Mouse (Mus musculus): ENCODE results near the gene Dntt. TPM values are rescaled to one million over a fixed set of nuclear protein-coding genes. Genes with fewer than 3 reads are reported as not detected.

Gene Dntt
- polyA plus RNA-seq, 1 experiment from 2014 or later: 0.17 TPM

DNA sequence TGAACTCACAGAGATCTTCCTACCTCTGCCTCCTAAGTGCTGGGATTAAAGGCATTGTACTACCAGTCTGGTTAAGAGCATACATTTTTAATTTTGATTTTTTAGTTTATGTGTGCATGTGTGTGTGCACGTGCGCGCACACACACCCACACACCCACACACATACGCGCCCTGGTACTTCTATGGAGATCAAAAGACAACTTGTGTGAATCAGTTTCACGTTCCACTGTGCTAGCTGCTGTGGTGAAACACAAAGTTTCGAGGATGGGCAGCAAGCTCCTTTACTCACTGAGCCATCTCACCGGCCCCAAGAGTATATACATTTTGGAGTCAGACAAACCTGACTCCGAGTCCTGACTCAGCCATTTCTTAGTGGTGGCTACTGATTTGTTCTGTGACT lies 1.5 kb upstream of the Dntt start:
- 93% methylated on average over 9 of the region's 9 CpGs for WGBS
- ATAC-seq (replicated peaks; ENCODE audit: low FRiP score, low read depth) (no peak), DNase-seq (ENCODE audit: low spot score) (no peak)
- no peak for TF ChIP-seq CTCF (IDR thresholded peaks at IDR 0.05; ENCODE audit: low read depth)
- H3K27me3 ChIP-seq (ENCODE audit: insufficient read depth, low read length): no peaks in the 10 kb centered on the region
- no peak overlapping the region for H3K4me3 ChIP-seq (replicated peaks; ENCODE audit: low read depth, low read length)
- no peaks in the 10 kb centered on the region for H3K36me3 ChIP-seq (ENCODE audit: insufficient read depth, low read length)
- H3K4me2 ChIP-seq (ENCODE audit: low read length): no peak overlapping the region
- no peak overlapping the region for H3K27ac ChIP-seq
- H3K9ac ChIP-seq (ENCODE audit: low read depth, low read length): no peak overlapping the region
- no peaks in the 10 kb centered on the region for H3K4me1 ChIP-seq (replicated peaks; ENCODE audit: insufficient read depth, low read length)
- H3K9me3 ChIP-seq (replicated peaks; ENCODE audit: low read length): no peaks in the 10 kb centered on the region

DNA sequence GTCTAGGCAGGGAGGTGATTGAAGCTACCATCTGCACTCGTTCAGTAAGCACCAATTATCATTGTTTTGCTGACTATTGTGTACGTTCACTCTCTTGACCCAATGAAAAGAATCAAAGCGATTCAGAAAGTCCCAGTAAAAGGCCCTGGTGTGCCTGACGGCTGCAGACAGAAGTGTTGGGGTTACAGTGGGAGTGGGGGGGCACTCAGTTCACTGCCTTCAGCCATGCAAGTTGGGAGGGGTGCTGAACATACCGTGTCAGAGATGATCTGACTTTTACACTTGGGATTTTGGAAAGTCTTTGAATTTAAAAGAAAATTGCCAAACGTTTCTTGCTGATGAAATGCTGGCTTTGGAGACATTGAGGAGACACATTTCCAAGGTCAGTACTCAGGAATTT lies 1.1 kb downstream of the Dntt start:
- Histone ChIP-seq H3K9me3 (replicated peaks; ENCODE audit: low read length) (no peaks in the 10 kb centered on the region), H3K4me3 (replicated peaks; ENCODE audit: low read depth, low read length) (no peak overlapping the region), H3K36me3 (ENCODE audit: insufficient read depth, low read length) (no peaks in the 10 kb centered on the region), H3K4me1 (replicated peaks; ENCODE audit: insufficient read depth, low read length) (no peaks in the 10 kb centered on the region), H3K27ac (no peak overlapping the region), H3K27me3 (ENCODE audit: insufficient read depth, low read length) (no peaks in the 10 kb centered on the region), H3K9ac (ENCODE audit: low read depth, low read length) (no peak overlapping the region), H3K4me2 (ENCODE audit: low read length) (no peak overlapping the region)
- no peak for TF ChIP-seq CTCF (IDR thresholded peaks at IDR 0.05; ENCODE audit: low read depth)
- 73% methylated on average over 6 of the region's 6 CpGs for WGBS
- DNase-seq (ENCODE audit: low spot score) (no peak), ATAC-seq (replicated peaks; ENCODE audit: low FRiP score, low read depth) (no peak)

DNA sequence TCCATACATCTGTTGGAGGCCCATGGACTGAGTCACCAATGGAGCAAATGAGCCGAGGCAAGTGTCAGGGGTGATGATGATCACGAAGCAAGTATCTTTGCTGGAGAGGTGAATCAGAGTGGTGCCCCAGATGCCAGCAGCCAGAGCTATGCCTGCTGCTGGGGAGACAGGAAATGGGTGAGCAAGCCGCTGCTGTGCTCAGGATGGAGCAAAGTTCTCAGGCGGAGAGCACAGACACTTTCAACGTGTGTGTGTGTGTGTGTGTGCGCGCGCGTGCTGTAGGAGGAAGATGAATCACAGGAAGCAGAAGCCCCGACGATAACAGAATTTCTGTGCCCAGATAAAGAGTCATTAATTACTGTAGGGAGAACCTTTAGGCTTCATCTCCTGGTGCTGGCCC lies 1.9 kb downstream of the Dntt start:
- WGBS: 79% methylated on average over 11 of the region's 11 CpGs
- Histone ChIP-seq H3K36me3 (ENCODE audit: insufficient read depth, low read length) (no peaks in the 10 kb centered on the region), H3K9me3 (replicated peaks; ENCODE audit: low read length) (no peaks in the 10 kb centered on the region), H3K4me3 (replicated peaks; ENCODE audit: low read depth, low read length) (no peak overlapping the region), H3K4me1 (replicated peaks; ENCODE audit: insufficient read depth, low read length) (no peaks in the 10 kb centered on the region), H3K9ac (ENCODE audit: low read depth, low read length) (no peak overlapping the region), H3K4me2 (ENCODE audit: low read length) (no peak overlapping the region), H3K27ac (no peak overlapping the region), H3K27me3 (ENCODE audit: insufficient read depth, low read length) (no peaks in the 10 kb centered on the region)
- ATAC-seq (replicated peaks; ENCODE audit: low FRiP score, low read depth) (no peak), DNase-seq (ENCODE audit: low spot score) (peak; percentile 24)
- TF ChIP-seq CTCF (IDR thresholded peaks at IDR 0.05; ENCODE audit: low read depth): no peak

DNA sequence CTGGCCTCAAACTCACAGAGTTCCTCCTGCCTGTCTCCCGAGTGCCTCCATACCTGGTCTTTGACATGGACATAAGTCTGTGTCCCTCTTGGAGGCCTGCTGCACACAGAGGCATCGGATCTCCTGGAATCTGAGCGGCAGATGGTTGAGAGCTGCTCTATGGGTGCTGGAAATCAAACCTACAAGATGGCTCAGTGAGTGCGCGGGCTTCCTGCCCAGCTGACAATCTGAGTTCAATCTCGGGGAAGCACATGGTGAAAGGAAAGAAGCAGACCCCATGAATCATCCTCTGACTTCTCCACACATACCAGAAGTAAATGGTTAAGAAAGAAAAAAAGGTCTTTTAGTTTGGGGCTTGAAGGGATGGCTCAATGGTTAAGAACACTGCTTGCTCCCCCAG lies 2.8 kb downstream of the Dntt start:
- H3K4me1 ChIP-seq (replicated peaks; ENCODE audit: insufficient read depth, low read length): no peaks in the 10 kb centered on the region
- H3K9ac ChIP-seq (ENCODE audit: low read depth, low read length): no peak overlapping the region
- WGBS: 70% methylated on average over 6 of the region's 6 CpGs
- no peak overlapping the region for H3K27ac ChIP-seq
- H3K4me3 ChIP-seq (replicated peaks; ENCODE audit: low read depth, low read length): no peak overlapping the region
- peak; percentile 22 for DNase-seq (ENCODE audit: low spot score)
- no peaks in the 10 kb centered on the region for H3K9me3 ChIP-seq (replicated peaks; ENCODE audit: low read length)
- H3K4me2 ChIP-seq (ENCODE audit: low read length): no peak overlapping the region
- H3K36me3 ChIP-seq (ENCODE audit: insufficient read depth, low read length): no peaks in the 10 kb centered on the region
- no peaks in the 10 kb centered on the region for H3K27me3 ChIP-seq (ENCODE audit: insufficient read depth, low read length)
- ATAC-seq (replicated peaks; ENCODE audit: low FRiP score, low read depth): no peak
- no peak for TF ChIP-seq CTCF (IDR thresholded peaks at IDR 0.05; ENCODE audit: low read depth)

DNA sequence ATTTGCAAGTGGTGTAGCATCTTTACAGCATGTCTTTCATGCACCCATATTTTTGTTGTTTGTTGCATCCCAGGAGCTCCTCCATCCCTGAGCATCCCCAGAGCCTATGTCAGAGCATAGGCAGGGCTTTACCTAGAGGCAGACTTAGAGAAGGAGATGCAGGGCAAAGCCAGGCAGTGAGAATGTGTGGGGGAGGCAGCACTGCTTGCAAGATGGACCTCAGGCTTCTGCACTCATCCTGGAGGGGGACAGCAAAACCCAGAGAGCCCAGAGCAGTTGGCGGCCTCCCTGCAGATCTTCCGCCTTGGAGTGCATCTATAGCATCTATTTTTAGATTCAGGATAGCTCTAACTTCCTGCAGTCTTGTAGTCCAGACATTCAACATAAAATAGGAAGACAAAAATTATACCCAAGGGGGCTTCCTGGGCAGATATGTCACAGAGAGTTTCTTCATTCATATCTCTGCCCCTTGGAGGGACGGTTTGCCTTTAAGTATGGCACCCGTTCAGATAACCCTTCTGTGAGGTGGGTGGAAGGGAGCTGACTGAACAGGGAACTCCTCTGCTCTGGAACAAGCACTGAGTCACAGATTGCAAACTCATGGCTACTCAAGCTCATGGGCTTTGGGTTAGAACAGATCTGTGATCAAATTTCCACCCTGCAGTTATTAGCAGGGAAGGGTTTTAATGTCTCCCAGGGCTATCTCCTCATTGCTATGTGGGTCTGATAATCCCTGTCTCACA lies 6.9 kb downstream of the Dntt start:
- H3K9ac ChIP-seq (ENCODE audit: low read depth, low read length): no peak overlapping the region
- ATAC-seq (replicated peaks; ENCODE audit: low FRiP score, low read depth) (no peak), DNase-seq (ENCODE audit: low spot score) (no peak)
- H3K4me3 ChIP-seq (replicated peaks; ENCODE audit: low read depth, low read length): no peak overlapping the region
- H3K4me1 ChIP-seq (replicated peaks; ENCODE audit: insufficient read depth, low read length): no peaks in the 10 kb centered on the region
- no peak overlapping the region for H3K4me2 ChIP-seq (ENCODE audit: low read length)
- no peak for TF ChIP-seq CTCF (IDR thresholded peaks at IDR 0.05; ENCODE audit: low read depth)
- H3K36me3 ChIP-seq (ENCODE audit: insufficient read depth, low read length): no peaks in the 10 kb centered on the region
- no peaks in the 10 kb centered on the region for H3K9me3 ChIP-seq (replicated peaks; ENCODE audit: low read length)
- WGBS: 63% methylated on average over 4 of the region's 4 CpGs
- no peak overlapping the region for H3K27ac ChIP-seq
- H3K27me3 ChIP-seq (ENCODE audit: insufficient read depth, low read length): no peaks in the 10 kb centered on the region

DNA sequence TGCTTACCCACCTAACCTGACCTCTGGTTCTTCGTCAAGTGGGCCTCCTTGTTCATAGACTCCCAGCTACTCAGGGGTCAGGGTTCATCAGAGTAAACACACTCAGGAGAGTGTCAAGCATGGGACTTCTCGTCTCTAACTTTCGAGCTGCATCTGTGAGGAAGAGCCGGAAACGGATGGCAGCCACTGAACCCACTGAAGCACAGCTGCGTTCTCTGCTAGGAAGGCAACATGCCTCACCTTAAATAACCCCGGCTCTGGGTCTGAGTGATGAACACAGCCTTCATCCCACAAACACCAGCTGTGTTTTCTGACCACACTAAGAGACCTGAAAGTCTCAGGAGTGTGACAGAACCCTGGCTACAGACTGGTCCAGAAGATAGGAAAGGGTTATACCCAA lies 10.0 kb downstream of the Dntt start:
- Histone ChIP-seq H3K36me3 (ENCODE audit: insufficient read depth, low read length) (no peaks in the 10 kb centered on the region), H3K27ac (no peak overlapping the region), H3K4me1 (replicated peaks; ENCODE audit: insufficient read depth, low read length) (no peaks in the 10 kb centered on the region), H3K9ac (ENCODE audit: low read depth, low read length) (no peak overlapping the region), H3K9me3 (replicated peaks; ENCODE audit: low read length) (no peaks in the 10 kb centered on the region), H3K27me3 (ENCODE audit: insufficient read depth, low read length) (no peaks in the 10 kb centered on the region), H3K4me2 (ENCODE audit: low read length) (no peak overlapping the region), H3K4me3 (replicated peaks; ENCODE audit: low read depth, low read length) (no peak overlapping the region)
- 67% methylated on average over 7 of the region's 7 CpGs for WGBS
- no peak for ATAC-seq (replicated peaks; ENCODE audit: low FRiP score, low read depth)
- TF ChIP-seq CTCF (IDR thresholded peaks at IDR 0.05; ENCODE audit: low read depth): no peak
- no peak for DNase-seq (ENCODE audit: low spot score)
